Mouse (Mus musculus): ENCODE data around the gene Slc25a42.

Gene Slc25a42

GRCm38 (mm10) chr8:70170116-70170515, 42.0 kb downstream of the Slc25a42 start:
- DNase-seq: no peak

- peak; percentile 89 for DNase-seq
These were observed 45.5 kb downstream of the Slc25a42 start for GRCm38 (mm10) chr8:70166504-70167110.

- DNase-seq: no peak
These were observed 48.8 kb downstream of the Slc25a42 start for GRCm38 (mm10) chr8:70163316-70163715.

- peak; percentile 62 for DNase-seq
These were observed 52.1 kb downstream of the Slc25a42 start for GRCm38 (mm10) chr8:70160015-70160414.

GRCm38 (mm10) chr8:70159211-70159610, 52.9 kb downstream of the Slc25a42 start:
- no peak for DNase-seq

GRCm38 (mm10) chr8:70158069-70158853, 53.8 kb downstream of the Slc25a42 start:
- peak; percentile 91 for DNase-seq

- DNase-seq: no peak
These were observed 54.8 kb downstream of the Slc25a42 start for GRCm38 (mm10) chr8:70157240-70157800.

- DNase-seq: peak; percentile 88
These were observed 59.4 kb downstream of the Slc25a42 start for GRCm38 (mm10) chr8:70152537-70153257.

GRCm38 (mm10) chr8:70150158-70150557, 61.9 kb downstream of the Slc25a42 start:
- no peak for DNase-seq

- DNase-seq: peak; percentile 75
These were observed 64.2 kb downstream of the Slc25a42 start for GRCm38 (mm10) chr8:70147678-70148607.

GRCm38 (mm10) chr8:70139981-70140380, 72.1 kb downstream of the Slc25a42 start:
- no peak for DNase-seq

GRCm38 (mm10) chr8:70139026-70139857, 72.9 kb downstream of the Slc25a42 start, which contains the start of the genes Rfxank, Borcs8 and Mef2b:
Rfxank (minus strand) TSS chr8:70139154.
Borcs8 (plus strand) TSS chr8:70139499.
Mef2b (plus strand) TSS chr8:70139711.
- DNase-seq: peak; percentile 100

GRCm38 (mm10) chr8:70137890-70138289, 74.2 kb downstream of the Slc25a42 start:
- DNase-seq: no peak

GRCm38 (mm10) chr8:70136591-70136990, 75.5 kb downstream of the Slc25a42 start:
- no peak for DNase-seq

GRCm38 (mm10) chr8:70134931-70135330, 77.2 kb downstream of the Slc25a42 start:
- DNase-seq: no peak

All from thymus, postnatal 14 days (tissue).